Mouse (Mus musculus): ENCODE data around the gene Mcur1.

GRCm38 (mm10) chr13:43592681-43593068 is 32.7 kb upstream of the Mcur1 start:
- TF ChIP-seq CTCF (IDR thresholded peaks at IDR 0.05; ENCODE audit: borderline replicate concordance, extremely low read depth, insufficient read depth, insufficient read length), result no peak
- TF ChIP-seq POLR2A (IDR thresholded peaks at IDR 0.05; ENCODE audit: borderline replicate concordance, extremely low read depth, insufficient read depth, insufficient read length, poor library complexity, severe bottlenecking), result no peak
